Mouse (Mus musculus) heart, adult 18-20 months (tissue): Measurements from ENCODE around the gene Atp6v0c. TPM values are rescaled to one million over a fixed set of nuclear protein-coding genes. Genes with fewer than 3 reads are reported as not detected.

Source experiments
- DNase-seq, 2 experiments: peaks; one replicate each; pipeline ENCODE4 v3.0.0; 2021 to 2022; ENCODE audit warnings: mixed read lengths in 1 of 2
- long read RNA-seq, 2 experiments: library from polyadenylated mRNA; stranded (forward); transcript quantifications; one replicate each; pipeline ENCODE4 v2.0.0; 2021
- total RNA-seq, 2 experiments: library from RNA; stranded (reverse); gene quantifications; 2 replicates each; pipeline ENCODE4 v1.2.3; 2021

Atp6v0c gene
- total RNA-seq, result 100 to 1,000 TPM; 241 to 255 TPM
- long read RNA-seq, experiment 1, transcript Atp6v0c-201 (3 exons, 1,183 nt), result major isoform, 232 of 241 reads
- long read RNA-seq, experiment 1, partial matches to known transcripts, result 1 of 241 reads
- long read RNA-seq, experiment 1, other reads (novel, unspliced or antisense), result 5 of 241 reads
- long read RNA-seq, experiment 2, transcript Atp6v0c-201 (3 exons, 1,183 nt), result major isoform, 154 of 164 reads
- long read RNA-seq, experiment 2, partial matches to known transcripts, result 2 of 164 reads
- long read RNA-seq, experiment 2, other reads (novel, unspliced or antisense), result 6 of 164 reads

DNA sequence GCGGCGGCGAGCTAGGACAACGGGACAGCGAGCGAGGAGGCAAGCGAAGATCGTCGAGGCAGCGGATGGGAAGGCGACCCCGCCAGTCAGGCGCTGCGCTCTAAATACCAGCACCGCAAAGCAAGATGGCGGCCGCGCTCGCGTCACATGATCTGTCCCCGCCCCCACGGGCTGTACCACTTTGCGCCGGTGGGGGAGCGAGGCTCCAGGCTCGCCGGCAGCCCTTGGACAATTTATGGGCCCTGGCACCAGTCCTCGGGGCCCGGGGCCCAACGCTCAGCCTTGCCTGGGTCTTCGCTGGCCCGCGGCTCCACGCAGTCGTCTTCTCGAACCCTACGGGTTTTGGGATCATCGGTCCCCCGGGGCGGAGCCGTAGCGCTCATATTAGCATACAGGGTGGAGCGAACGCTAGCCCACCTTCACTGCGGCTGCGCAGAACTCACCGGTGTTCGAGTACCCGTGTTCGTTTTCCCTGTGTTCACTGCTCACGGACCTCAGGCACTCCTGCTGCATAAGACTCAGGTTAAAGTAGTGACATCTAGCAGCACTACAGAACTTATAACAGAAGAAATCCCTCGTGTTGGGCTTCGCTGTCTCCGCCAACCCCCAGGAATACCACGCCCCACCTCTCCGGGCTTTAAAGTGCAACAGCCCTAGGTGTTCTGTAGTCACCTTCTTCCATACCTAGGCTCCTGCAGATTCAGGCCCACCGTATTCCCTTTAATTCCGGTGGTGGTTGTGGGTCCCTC, at the start of gene Atp6v0c:
TSS of gene Atp6v0c (minus strand) at position 386 of the 749 bp plus-strand sequence.
- peak; percentile 95 to 97 for DNase-seq

DNA sequence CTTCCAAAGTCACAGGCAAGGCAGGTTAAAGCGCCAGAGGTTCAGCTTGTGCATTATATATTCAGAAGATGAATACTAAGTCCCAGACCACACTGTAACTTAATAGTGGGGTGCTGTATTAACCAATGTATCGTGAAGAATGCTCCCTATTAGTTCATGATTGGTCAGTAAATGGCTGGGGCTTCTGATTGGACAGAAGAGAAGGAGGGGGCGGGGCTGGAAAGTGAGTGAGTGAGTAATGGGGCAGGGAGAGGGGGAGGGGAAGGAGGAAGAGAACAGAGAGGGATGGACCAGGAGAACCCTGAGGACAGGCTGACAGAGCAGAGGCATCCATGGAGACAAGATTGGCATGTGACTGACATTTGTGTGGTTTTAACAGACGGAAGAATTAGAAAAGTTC, 47.3 kb upstream of the Atp6v0c start:
- DNase-seq, result no peak

DNA sequence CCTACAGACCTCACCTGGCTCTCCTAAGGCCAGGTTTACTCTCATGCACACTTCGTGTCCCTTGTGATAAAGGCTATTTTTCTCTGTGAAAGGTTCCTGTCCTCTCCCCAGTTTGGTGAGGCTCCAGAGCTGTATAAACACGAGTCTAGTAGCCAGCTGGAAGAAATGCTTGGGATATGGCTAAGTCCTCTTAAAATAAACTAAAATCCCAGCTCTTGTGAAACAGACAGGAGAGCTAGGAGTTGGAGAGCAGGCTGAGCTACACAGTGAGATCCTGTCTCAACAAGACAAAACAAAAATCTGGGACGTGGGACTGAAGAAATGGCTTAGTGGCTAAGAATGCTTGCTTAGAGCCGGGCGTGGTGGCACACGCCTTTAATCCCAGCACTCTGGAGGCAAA, 43.7 kb upstream of the Atp6v0c start:
- no peak for DNase-seq

DNA sequence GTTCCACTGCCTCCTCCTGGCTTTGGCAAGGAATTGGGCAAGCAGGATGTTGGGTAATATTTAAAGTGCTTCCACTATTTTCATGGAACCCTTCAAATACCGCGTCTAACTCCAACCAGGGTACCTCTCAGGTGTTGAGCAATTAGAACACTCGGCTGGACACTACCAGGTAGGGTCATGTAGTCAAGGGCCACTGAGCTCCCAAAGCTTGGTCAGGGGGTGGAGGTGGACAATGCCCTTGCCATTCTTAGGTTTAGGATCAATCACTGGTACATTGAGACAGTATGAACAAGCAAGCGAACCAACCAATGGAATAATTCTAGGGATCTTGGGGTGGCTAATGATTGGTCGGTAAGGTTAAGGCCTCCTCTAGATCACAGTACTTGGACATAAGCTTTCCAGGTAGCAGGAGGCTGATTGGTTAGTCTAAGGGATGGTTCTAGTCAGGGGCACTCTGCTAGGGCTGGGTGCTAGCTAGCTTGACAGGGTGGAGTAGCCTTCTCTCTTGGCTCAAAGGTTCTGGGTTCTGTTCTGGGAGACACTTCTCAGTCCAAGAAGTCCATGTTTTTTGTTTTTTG, 43.0 kb upstream of the Atp6v0c start:
- no peak for DNase-seq

DNA sequence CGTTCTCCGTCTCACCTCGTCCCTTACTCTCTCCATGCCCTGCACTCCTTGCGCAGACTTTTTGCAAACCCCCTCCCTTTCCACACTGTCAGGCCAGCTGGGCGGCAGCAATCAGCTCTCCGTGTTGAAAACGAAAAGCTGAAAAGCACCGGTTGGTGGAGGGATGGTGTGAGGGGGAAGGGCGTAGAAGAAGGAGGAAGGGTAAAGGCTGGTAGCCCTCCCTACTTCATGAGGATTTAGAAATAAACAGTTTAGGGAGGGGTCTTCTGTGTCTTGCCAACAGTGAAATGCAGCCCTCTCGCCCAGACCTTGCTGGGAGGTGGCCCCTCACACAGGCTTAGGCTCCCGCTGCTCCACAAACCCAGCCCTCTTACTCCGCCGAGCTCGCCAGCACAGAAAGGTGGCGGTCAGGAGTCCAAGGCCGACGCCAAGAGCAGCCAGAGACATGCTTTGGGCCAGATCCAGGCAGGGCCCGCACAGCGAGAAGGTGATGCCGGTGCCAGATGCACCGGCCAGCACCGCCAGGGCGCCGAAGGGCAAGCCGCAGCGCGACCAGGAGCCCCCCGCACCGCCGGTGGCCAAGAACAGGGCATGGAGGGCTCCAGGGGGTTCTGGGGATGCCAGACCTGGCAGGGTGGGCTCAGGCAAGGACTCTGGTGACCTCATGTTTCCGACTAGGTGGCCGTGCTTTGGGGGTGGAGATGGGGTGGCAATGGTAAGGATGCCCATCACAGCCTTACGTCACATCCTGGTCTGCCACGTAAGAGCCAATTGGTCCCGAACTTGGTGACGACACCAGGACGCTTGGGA, 42.3 kb upstream of the Atp6v0c start:
- DNase-seq, result peak; percentile 54 to 55

DNA sequence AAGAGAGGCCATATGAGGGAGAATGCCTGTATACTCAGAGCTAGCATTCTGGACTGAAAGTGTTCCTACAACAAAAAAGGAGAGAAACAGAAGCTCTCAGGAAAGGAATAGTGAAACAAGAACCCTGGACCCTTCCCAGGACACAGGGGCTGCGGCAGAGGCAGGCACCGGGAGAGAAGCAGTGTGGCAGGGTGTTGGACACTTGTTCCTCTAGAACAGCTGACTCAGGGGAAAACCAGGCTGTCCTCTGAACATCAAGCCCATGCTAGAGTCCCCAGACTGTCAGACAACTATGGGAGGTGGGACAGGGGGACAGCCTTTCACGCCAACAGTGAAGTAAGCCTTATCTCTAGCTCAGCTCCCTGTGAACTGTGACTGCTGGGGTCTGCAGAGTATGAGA, 41.1 kb upstream of the Atp6v0c start:
- no peak for DNase-seq

DNA sequence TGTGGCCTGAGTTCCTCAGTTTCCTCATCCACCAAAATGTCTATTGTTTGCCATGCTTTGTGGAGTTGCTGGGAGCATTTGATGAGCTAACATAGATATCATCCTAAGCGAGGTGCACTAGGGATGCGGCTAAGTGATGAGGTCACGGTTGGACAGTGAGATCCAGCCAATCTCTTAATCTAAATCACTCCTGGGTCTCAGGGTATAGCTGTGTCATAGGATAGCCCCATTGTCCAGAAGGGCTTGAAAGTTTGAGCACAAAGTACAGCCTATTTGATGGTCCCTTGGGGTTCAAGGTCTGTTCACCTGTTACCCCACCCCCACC, 40.4 kb upstream of the Atp6v0c start:
- no peak for DNase-seq

DNA sequence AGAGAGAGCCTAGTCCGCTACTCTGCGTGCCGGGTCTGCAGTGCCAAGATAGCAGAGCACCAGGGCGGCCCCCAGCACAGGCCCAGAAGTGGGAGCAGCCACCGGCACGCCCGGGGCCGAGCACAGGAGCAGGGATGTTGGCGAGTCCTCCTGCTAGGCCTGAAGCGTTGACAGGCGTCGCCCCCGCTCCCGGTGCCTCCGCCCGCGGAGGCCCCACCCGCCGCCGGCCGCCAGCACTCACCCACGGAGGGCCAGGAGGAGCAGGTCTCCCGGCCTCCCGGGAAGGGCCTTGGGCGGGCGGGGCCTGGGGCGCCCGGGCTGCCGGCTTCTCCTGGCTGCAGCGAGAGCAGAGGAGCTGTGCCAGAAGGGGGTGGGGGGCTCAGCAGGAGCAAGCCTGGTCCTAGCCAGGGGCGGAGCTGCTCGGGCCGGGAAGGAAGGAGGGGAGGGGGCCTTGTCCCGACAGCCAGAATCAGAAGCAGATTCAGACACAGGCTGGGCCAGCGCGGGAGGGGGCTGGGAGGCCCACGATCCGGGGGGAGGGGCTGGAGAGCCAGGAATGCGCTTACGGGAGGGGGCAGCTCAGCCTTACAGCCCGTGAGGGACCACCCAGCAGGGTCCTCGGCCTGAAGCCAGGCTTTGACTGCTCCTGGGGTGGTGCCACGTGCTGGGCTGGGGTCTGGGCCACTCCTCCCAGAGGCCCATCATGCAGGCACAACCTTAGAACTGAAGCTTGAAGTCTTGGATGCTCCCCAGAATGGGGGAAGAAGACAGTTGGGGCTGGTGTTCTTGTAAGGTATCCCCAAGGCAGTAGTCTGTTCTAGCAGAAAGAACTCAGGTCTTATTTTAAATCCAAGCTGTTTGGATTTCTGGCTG, 39.8 kb upstream of the Atp6v0c start, which contains the start of gene Ntn3:
TSS of gene Ntn3 (minus strand) at position 489 of the 873 bp plus-strand sequence.
- peak; percentile 60 to 66 for DNase-seq

DNA sequence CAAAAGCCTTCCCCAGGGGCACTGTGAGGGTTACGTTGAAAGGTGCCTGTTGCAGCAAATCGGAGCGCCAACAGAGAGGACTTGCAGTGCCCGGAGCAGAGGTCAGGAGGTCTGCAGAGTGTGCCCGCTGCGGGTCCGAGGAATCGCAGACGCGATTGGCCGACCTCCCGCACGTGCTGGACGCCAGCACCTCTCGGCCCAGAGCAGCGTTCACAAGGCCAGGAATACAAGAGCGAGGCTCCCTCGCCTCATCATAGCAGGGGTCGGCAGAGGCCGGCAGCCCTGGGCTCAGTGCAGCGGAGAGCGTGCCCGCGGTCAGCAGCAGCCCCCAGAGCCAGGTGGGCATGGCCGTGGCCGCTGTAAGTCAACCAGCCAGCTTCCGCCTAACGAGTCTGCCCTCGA, 39.1 kb upstream of the Atp6v0c start:
- no peak for DNase-seq

DNA sequence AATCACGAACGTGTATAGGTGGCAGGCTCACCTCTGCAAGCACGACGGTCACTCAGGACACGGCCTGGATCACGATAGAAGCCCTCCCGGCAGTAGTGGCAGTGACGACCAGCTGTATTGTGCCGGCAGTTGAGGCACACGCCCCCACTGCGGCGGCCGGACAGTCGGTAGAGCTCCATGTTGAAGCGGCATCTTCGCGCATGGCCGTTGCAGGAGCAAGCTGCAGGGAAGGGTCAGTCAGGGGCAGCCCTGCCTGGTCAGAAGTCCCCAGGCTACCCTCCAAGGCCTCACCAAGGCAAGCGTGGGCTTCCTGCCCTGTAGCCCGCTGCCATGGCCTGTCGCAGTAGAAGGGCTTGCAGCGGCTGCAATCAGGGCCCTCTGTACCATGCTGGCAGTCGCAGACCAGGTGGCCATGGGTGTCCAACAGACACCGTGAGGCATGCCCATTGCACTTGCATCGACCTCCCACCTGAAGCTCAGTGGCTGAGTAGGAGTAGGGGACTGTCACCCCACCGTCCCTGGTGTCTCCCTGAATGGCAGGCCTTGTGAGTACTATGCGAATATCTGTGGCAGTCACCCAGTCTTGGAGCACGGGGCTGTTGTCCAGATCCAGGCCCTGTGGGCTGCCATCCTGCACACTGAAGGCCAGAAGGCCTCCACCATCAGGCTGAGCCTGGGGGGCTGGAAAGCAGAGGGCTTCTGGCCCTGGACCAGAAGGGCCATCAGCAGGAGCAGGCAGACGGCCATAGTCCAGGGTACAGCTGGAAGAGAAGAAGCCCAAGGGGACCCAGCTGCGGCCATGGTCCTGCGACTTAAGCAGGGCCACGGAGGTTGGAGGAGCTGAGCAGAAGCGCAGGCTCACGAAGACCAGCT, 38.5 kb upstream of the Atp6v0c start:
- DNase-seq, result no peak

DNA sequence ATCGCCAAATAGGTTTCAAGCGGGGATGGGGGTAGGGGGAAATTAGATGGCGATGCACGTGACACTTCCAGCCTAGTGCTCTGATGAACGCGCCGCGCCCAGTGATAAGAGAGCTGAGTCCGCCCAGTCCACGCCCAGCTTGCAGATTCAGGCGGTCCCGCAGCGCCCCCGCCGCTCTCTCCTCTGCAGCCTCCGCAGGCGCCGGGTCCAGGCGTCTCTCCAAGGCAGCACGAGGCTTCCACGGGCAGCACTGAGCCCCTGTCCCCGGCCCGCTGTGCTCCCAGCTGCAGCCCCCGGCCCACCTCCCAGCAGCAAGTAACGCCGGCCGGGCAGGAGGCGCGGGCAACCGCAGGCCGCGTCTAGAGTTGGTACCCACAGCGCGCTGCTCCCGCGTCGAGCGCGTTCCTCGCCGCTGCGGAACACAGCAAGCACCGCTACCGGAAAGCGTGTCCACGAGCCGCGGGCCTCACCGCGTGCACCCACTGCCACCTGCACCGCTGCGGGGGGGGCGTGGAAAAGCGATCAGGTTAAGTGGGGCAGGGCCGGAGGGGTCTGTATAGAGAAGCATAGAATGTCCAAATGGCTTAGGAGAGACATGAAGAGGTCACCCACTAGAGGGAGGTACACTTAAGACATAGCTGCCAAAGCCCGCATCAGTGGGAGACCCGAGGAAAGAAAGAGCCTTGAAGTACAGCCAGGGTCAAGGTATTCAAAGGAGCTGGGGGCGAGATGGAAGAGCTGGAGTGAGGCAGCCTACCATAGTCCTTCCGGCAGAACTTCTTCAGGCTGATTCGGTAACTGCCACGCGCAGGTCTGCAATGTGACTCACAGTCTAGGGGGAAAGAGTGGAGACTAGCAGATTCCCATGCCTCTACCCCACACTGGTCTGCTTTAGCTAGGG, 37.2 kb upstream of the Atp6v0c start:
- DNase-seq, result peak; percentile 52 to 54

DNA sequence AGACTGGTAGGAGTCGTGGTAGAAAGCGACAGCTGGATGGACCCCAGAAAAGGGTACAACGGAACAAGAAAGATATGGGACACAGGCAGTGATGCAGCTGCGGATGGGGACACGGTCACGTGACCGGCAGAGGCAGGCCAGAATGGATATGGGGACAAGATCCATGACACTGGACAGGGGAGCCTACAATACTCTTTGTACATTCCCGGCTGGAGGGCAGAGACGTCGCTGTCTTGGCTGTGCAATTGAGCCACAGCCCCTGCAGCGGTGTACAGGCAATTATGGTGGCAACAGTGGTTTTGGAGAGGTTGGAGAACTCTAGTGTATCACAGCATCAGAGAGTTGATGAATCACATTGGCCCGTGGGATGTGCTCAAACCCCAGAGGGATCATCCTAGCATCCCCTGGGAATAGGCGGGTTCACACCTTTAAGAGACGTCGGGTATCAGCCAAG, 36.4 kb upstream of the Atp6v0c start:
- DNase-seq, result peak in 1 of 2 experiments; percentile 72

DNA sequence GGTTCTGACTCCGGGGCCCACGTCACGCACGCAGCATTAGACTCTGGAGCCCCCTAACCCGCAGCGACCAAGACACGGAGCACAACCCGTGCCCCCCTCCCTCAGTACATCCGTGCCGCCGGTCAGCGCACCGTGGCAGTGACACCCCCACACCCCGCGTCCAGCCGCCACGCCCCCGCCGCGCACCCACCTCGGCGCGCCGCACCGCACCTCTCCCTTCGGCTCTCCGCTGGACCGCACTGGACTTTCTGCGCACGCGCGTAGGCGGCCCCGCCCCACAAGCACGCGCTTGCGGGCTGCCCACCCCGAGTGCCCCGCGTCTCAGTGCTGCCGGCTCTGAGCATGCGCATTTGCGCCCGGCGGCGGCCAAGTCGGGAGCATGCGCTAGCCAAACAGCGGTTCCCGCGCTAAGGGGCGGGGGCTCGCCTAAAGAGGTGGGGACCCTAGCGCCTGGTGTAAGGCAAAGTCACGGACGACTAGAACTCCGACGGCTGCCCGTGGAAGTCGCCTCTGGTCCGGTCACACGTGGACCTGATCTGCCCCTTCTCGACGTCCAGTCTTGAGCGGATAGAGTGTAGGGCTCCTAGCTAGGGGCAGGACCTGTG, 35.9 kb upstream of the Atp6v0c start, which contains the start of gene Tbc1d24:
TSS of gene Tbc1d24 (minus strand) at position 279 of the 605 bp plus-strand sequence.
- DNase-seq, result peak; percentile 93 to 95

DNA sequence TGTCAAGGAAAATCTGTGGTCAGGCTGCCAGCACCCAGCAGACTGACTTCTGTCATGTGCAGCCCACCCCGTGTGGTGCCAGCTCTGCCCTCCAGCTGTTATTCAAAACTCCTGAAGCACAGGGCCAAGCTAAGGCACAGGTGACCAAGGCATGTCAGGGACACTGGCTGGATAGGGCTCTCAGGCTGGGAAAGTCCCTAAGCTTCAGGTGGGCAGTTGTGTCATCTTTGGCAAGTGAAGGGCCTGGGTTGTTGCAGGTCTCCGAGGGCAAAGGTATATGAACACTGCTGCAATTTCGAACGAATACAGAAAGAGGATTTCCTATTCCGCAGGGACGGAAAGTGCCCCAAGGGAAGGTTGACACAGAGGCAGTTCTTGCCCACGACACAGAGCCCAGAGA, 35.3 kb upstream of the Atp6v0c start:
- DNase-seq, result no peak

DNA sequence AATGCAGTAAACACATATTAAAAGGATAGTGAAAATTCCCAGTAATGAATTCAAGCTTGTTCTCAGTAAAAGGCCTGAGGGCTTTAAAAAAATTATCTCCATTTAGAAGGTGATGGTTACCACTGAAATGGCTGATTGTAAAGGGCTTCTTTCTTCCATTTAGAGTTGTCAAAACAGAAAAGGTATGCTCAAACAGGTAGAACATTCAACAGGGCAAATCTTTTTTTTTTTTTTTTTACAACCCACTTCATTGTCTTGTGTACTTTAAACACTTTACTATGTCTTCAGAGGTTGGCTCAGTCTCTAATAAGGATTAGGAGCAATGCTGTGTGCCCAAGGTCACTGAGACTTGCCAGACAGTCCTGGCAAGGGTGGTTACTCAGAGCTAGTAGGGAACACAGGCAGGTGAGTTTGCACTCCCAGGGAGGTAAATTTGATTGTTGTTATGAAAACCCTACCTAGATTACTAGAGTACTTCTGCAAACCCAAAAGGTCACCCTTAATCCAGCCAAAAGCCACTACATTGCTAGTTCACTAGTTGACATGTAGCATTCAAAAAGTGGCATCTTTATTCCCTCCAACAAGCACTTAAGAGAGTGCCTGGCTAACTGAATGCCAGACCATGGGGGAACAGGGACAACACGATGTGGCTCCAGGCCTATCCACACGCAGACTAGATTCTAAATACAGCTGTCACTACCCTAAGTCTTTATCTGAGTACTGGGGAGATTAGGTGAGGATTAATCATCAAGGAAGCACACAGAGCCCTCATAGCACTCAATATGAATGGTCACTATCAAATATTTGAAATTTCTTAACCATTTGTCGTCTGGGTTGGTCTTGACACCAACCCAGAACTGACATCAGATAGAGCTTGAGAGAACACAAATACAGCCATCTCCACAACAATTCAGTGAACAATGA, 34.4 kb upstream of the Atp6v0c start:
- DNase-seq, result no peak

DNA sequence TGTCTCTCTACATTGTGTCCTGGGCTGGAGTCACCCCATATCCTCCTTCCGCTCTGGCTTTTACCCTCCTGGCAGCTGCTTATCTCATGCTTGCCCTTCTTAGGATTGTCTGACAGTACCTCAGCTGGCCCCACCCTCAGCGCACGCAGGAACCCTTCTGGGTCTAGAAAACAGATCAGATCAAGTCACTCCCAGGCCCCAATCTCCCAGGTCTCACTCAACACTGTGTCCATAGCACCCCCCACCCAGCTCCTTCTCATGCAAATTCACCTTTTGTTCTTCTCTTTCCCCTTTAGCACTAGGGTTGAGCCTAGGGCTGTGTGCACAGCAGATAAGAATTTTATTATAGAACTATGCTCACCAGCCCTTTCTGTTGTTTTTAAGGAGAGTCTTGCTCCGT, 33.6 kb upstream of the Atp6v0c start:
- DNase-seq, result no peak

DNA sequence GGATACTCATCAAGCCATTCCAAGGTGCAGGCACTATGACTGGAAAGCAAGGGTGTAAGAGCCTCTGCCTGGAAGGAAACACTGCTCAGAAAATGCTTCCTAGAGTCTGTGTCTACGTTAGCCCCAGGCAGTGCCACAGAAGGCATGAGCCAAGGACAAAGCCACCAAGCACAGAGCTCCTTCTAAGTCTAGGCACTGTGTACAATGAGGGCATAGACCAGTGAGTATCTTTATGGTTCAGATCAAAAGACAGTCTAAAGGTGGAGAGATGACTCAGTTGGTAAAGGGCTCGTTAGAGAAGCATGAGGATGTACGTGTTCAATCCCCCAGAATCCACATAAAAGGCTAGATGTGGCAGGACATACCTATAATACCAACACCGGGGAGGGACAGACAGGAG, 31.6 kb upstream of the Atp6v0c start:
- no peak for DNase-seq

DNA sequence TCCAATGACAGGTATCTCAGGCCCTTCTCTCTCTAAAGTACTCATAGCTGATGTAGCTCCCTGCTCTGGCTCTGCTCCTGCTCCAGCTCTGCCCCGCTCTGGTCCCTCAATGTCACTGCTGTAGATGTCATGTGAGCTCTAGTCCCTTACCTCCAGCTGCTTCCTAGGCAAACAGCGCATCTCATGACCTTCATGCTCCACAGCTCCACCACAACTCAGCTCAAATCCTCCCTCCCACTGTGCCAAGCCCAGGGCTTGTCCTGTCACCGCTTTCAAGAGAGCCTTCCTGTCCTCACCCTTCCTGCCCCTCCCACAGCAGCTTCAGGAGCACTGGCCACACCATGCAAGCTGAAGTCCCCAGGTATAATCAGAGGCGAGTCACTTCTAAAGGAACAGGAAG, 30.2 kb upstream of the Atp6v0c start:
- DNase-seq, result peak in 1 of 2 experiments; percentile 54
